ENCODE assay signal across 25 mouse cellular contexts in genomic region chr7:110525090-110525775, GRCm38 (mm10).
A peak's percentile ranks its signal among the peaks of the same experiment; 100 is the strongest.
DNase-seq lines count a peak whose midpoint lies in the region; ATAC-seq and TF ChIP-seq lines count a peak whose summit lies in the region.
"Had no signal": no experiment of that assay in that cellular context is flagged by ENCODE, and none has a peak within 500 bp of the region (broad histone marks: within the 10 kb centered on the region; RNA-seq: fewer than 3 reads in every experiment).

No protein-coding gene starts in this region.

- H3K4me3 ChIP-seq in kidney, postnatal 0 days (replicated peaks; ENCODE audit: low read depth, low read length) = no peak overlapping the region
- H3K4me3 ChIP-seq in kidney, embryonic 16.5 days (ENCODE audit: low read length) = no peak overlapping the region
- no peak overlapping the region for H3K4me3 ChIP-seq in embryonic fibroblast, embryonic 13.5 days (ENCODE audit: insufficient read depth, low read length)
- H3K4me3 ChIP-seq: embryonic facial prominence, embryonic 12.5 days; forebrain, embryonic 13.5 days; heart, embryonic 10.5 days; hindbrain, embryonic 12.5 days had no signal

- no peak overlapping the region; the same call in 1 of the 2 replicates for H3K27ac ChIP-seq in kidney, postnatal 0 days
- no peak overlapping the region for H3K27ac ChIP-seq in kidney, embryonic 16.5 days (ENCODE audit: low read length)
- H3K27ac ChIP-seq in embryonic fibroblast, embryonic 13.5 days (ENCODE audit: insufficient read depth, low read length) = peak overlapping the region; percentile 72
- H3K27ac ChIP-seq: embryonic facial prominence, embryonic 12.5 days; forebrain, embryonic 13.5 days; heart, embryonic 10.5 days; hindbrain, embryonic 12.5 days had no signal

- H3K4me1 ChIP-seq in kidney, postnatal 0 days (replicated peaks; ENCODE audit: insufficient read depth, low read length) = 0 out of 2 replicates have a peak, but pooled peaks cover 8% of the 10 kb centered on the region
- peaks cover 17% of the 10 kb centered on the region for H3K4me1 ChIP-seq in kidney, embryonic 16.5 days (ENCODE audit: insufficient read depth, low read length)
- 0 out of 2 replicates have a peak, but pooled peaks cover 5% of the 10 kb centered on the region for H3K4me1 ChIP-seq in embryonic fibroblast, embryonic 13.5 days (ENCODE audit: control insufficient read depth, insufficient read depth, low read length)
- H3K4me1 ChIP-seq: forebrain, embryonic 13.5 days; heart, embryonic 10.5 days; hindbrain, embryonic 12.5 days had no signal

- in situ Hi-C loops in Patski (cut with MboI; ENCODE audit: low pct_unique_long_range_greater_than_20kb) = no loop called here

- H3K9ac ChIP-seq in kidney, postnatal 0 days (ENCODE audit: low read depth, low read length) = no peak overlapping the region
- no peak overlapping the region for H3K9ac ChIP-seq in kidney, embryonic 16.5 days (replicated peaks; ENCODE audit: low read length)
- H3K9ac ChIP-seq: embryonic facial prominence, embryonic 12.5 days; forebrain, embryonic 13.5 days; forebrain, postnatal 0 days; hindbrain, embryonic 12.5 days had no signal

- 24% methylated on average over 1 of the region's 1 CpGs for WGBS in kidney, postnatal 0 days
- WGBS in kidney, embryonic 16.5 days = 43% methylated on average over 1 of the region's 1 CpGs

- TF ChIP-seq CTCF in kidney, postnatal 0 days (IDR thresholded peaks at IDR 0.05; ENCODE audit: low read depth) = no peak
- TF ChIP-seq CTCF in Patski (IDR thresholded peaks at IDR 0.05) = no peak
- TF ChIP-seq CTCF in embryonic fibroblast, embryonic 13.5 days (IDR thresholded peaks at IDR 0.05; ENCODE audit: borderline replicate concordance, insufficient read depth, low read length) = no peak

- no peaks in the 10 kb centered on the region for H3K36me3 ChIP-seq in kidney, postnatal 0 days (ENCODE audit: insufficient read depth, low read length)
- H3K36me3 ChIP-seq in kidney, embryonic 16.5 days (ENCODE audit: insufficient read depth, low read length) = no peaks in the 10 kb centered on the region
- H3K36me3 ChIP-seq: embryonic facial prominence, embryonic 12.5 days; G1E; heart, embryonic 10.5 days; hindbrain, embryonic 12.5 days had no signal

- ATAC-seq in kidney, postnatal 0 days (replicated peaks; ENCODE audit: low FRiP score, low read depth) = no peak
- ATAC-seq in kidney, embryonic 16.5 days (ENCODE audit: low FRiP score, low TSS enrichment) = no peak
- peak; percentile 54 for ATAC-seq in Patski
- ATAC-seq in megakaryocyte progenitor cell, adult 5-6 weeks (replicated peaks; ENCODE audit: poor library complexity) = no peak
- ATAC-seq: CD4-positive, CD25-positive, alpha-beta regulatory T cell, adult 4 months; forebrain, embryonic 13.5 days; forebrain, postnatal 0 days; hindbrain, embryonic 16.5 days; inflammation-experienced regulatory T-cells, adult 6 months had no signal

- TF ChIP-seq POLR2A in embryonic fibroblast, embryonic 13.5 days (IDR thresholded peaks at IDR 0.05; ENCODE audit: low read depth, low read length) = no peak

- H3K27me3 ChIP-seq in kidney, postnatal 0 days (ENCODE audit: insufficient read depth, low read length) = no peaks in the 10 kb centered on the region
- H3K27me3 ChIP-seq in kidney, embryonic 16.5 days (ENCODE audit: insufficient read depth, low read length) = no peaks in the 10 kb centered on the region
- no peaks in the 10 kb centered on the region for H3K27me3 ChIP-seq in Patski
- H3K27me3 ChIP-seq: embryonic facial prominence, embryonic 12.5 days; forebrain, embryonic 13.5 days; hindbrain, embryonic 12.5 days had no signal

- DNase-seq in kidney, postnatal 0 days (ENCODE audit: low spot score) = peak; percentile 69
- DNase-seq in Muller cell, postnatal 12 days (ENCODE audit: inconsistent ontology term) = peak; percentile 90
- DNase-seq in Patski (ENCODE audit: low read depth, low spot score) = peak; percentile 10
- no peak for DNase-seq in heart, adult 8-10 months (ENCODE audit: low spot score)
- DNase-seq: adrenal gland, postnatal 10 days; B cell, adult 2 months; cerebellum, adult 11-12 months; cerebellum, adult 9-10 months; cerebellum, postnatal 25 days; forebrain, postnatal 0 days; gastrocnemius, postnatal 25 days; heart, adult 11 months; heart, postnatal 10 days; heart, postnatal 4 days had no signal

- H3K9me3 ChIP-seq in kidney, postnatal 0 days (replicated peaks; ENCODE audit: low read length) = no peaks in the 10 kb centered on the region
- no peaks in the 10 kb centered on the region for H3K9me3 ChIP-seq in kidney, embryonic 16.5 days (ENCODE audit: low read length)
- H3K9me3 ChIP-seq: embryonic facial prominence, embryonic 12.5 days; forebrain, embryonic 13.5 days; G1E; heart, embryonic 10.5 days; hindbrain, embryonic 12.5 days had no signal

- no peak overlapping the region for H3K4me2 ChIP-seq in kidney, postnatal 0 days (ENCODE audit: low read length)
- no peak overlapping the region for H3K4me2 ChIP-seq in kidney, embryonic 16.5 days (replicated peaks; ENCODE audit: low read depth, low read length)
- H3K4me2 ChIP-seq: embryonic facial prominence, embryonic 12.5 days; forebrain, embryonic 13.5 days; hindbrain, embryonic 12.5 days had no signal

- POLR2A ChIA-PET in Patski (lab: Charles Lee) = no interaction called here

- CTCF ChIA-PET in Patski (lab: Charles Lee) = interaction anchor here (1.3 kb wide), 1 partner anchor 8 kb away, joined by 4 read pairs; no protein-coding TSS in a partner anchor
